Mouse (Mus musculus) bone marrow, adult 2 months (tissue): ENCODE data around the gene Bricd5. TPM values are rescaled to one million over a fixed set of nuclear protein-coding genes. Genes with fewer than 3 reads are reported as not detected.

Experiments used
- H3K27ac ChIP-seq: fragments of 200-500 bp; 2 replicates; pipeline ENCODE4 v1.5.1; 2012; ENCODE audit warnings: low read depth, mild to moderate bottlenecking, control low read depth, inconsistent platforms, low read length; ENCODE audit not compliant: control insufficient read depth, poor library complexity, insufficient read depth
- H3K4me1 ChIP-seq: fragments of 200-500 bp; 2 replicates; pipeline ENCODE4 v1.6.1; 2011; ENCODE audit warnings: low read length; ENCODE audit not compliant: control insufficient read depth, insufficient read depth
- H3K4me3 ChIP-seq: fragments of 200-500 bp; replicated peaks from 2 replicates; pipeline ENCODE3; 2011; ENCODE audit warnings: mild to moderate bottlenecking, low read depth, low read length, control low read depth; ENCODE audit not compliant: control insufficient read depth
- CTCF ChIP-seq: fragments of 200-500 bp; IDR thresholded peaks from 2 replicates; pipeline ENCODE4 v1.5.1; 2011; ENCODE audit warnings: low read length, control low read depth; ENCODE audit not compliant: control insufficient read depth, insufficient read depth
- POLR2A ChIP-seq: fragments of 200-500 bp; IDR thresholded peaks from 2 replicates; pipeline ENCODE4 v1.6.1; 2011; ENCODE audit warnings: low read depth, mild to moderate bottlenecking, control low read depth, low read length, borderline replicate concordance; ENCODE audit not compliant: control insufficient read depth
- WGBS: fragments of 180-500 bp; shearing (Covaris S2); methylation state at CpG from one replicate; pipeline ENCODE4 v1.1.7; 2018; 5-methylcytosine and 5-hydroxymethylcytosine counted together
- polyA plus RNA-seq: library from polyadenylated mRNA; stranded (reverse); fragments of >200 nt; gene quantifications from 2 replicates; pipeline ENCODE4 v1.2.4, GENCODE M21; 2011; ENCODE audit warnings: low replicate concordance; ENCODE audit not compliant: missing spikeins, insufficient read depth, insufficient read length

Bricd5 gene
- polyA plus RNA-seq, 1 experiment = not detected

GRCm38 (mm10) chr17:24520450-24520849, 46.8 kb downstream of the Bricd5 start:
- Histone ChIP-seq H3K4me3 (no peak overlapping the region), H3K27ac (no peak overlapping the region), H3K4me1 (no peaks in the 10 kb centered on the region)
- WGBS = 79% methylated on average over 4 of the region's 4 CpGs
- TF ChIP-seq CTCF (no peak), POLR2A (no peak)

DNA sequence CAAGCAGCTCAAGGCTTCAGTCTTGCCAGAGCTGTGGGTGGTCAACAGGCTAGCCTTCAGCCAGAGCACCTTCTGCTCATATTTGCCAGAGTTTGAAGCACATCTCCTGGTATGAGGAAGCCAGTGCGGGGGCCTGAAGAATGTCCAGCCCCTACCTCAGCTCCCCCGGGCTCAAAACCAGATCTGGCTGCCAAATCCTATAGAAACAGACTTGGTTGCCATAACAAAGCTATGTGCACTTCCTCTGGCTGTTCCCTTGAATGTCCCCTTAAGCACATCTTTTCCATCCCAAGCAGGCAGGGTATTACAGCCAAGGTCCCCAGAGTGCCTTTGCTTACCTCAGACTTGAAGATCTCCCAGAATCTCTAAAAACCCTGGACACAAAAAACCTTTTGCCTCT, 51.0 kb downstream of the Bricd5 start:
- Histone ChIP-seq H3K27ac (no peak overlapping the region), H3K4me3 (no peak overlapping the region), H3K4me1 (peaks cover 7% of the 10 kb centered on the region)
- TF ChIP-seq POLR2A = no peak
- no peak for TF ChIP-seq CTCF
- WGBS = 83% methylated on average over 2 of the region's 2 CpGs

Other genes with a start within 250 kb of the Bricd5 start
- gene Ccnf, start 222.4 kb upstream of the Bricd5 start, polyA plus RNA-seq = 58.4 and 73.9 TPM in 2 replicates
- not detected in 2 replicates for gene Abca17, start 122.8 kb upstream of the Bricd5 start, polyA plus RNA-seq
- 18.6 and 36.5 TPM in 2 replicates for gene Abca3, start 121.9 kb upstream of the Bricd5 start, polyA plus RNA-seq
- gene Rnps1, start 59.3 kb upstream of the Bricd5 start, polyA plus RNA-seq = 53.5 and 73.6 TPM in 2 replicates
- gene Eci1, start 47.2 kb upstream of the Bricd5 start, polyA plus RNA-seq = 10.7 and 11.8 TPM in 2 replicates
- 5.0 and 21.3 TPM in 2 replicates for gene Dnase1l2, start 30.8 kb upstream of the Bricd5 start, polyA plus RNA-seq
- 34.5 and 70.1 TPM in 2 replicates for gene E4f1, start 3.6 kb upstream of the Bricd5 start, polyA plus RNA-seq
- 33.0 and 34.7 TPM in 2 replicates for gene Pgp, start 3.5 kb upstream of the Bricd5 start, polyA plus RNA-seq
- 9.8 and 22.9 TPM in 2 replicates for gene Mlst8, start 5.2 kb downstream of the Bricd5 start, polyA plus RNA-seq
- not detected in 2 replicates for gene Caskin1, start 14.7 kb downstream of the Bricd5 start, polyA plus RNA-seq
- 79.2 and 108 TPM in 2 replicates for gene Traf7, start 54.1 kb downstream of the Bricd5 start, polyA plus RNA-seq
- not detected in 2 replicates for gene Rab26, start 60.3 kb downstream of the Bricd5 start, polyA plus RNA-seq
- gene Pkd1, start 76.0 kb downstream of the Bricd5 start, polyA plus RNA-seq = 10.4 and 17.9 TPM in 2 replicates
- 38.1 and 92.1 TPM in 2 replicates for gene Tsc2, start 158.7 kb downstream of the Bricd5 start, polyA plus RNA-seq
- gene Nthl1, start 158.8 kb downstream of the Bricd5 start, polyA plus RNA-seq = 4.6 and 6.5 TPM in 2 replicates
- gene Slc9a3r2, start 176.4 kb downstream of the Bricd5 start, polyA plus RNA-seq = 5.2 and 5.9 TPM in 2 replicates
- not detected in 2 replicates for gene Npw, start 184.6 kb downstream of the Bricd5 start, polyA plus RNA-seq
- 19.6 and 29.3 TPM in 2 replicates for gene Zfp598, start 195.8 kb downstream of the Bricd5 start, polyA plus RNA-seq
- gene Syngr3, start 216.1 kb downstream of the Bricd5 start, polyA plus RNA-seq = not detected in 2 replicates
- 19.3 and 42.9 TPM in 2 replicates for gene Gfer, start 222.3 kb downstream of the Bricd5 start, polyA plus RNA-seq
- gene Noxo1, start 222.3 kb downstream of the Bricd5 start, polyA plus RNA-seq = 2.1 and 2.5 TPM in 2 replicates
- 19.4 and 28.1 TPM in 2 replicates for gene Tbl3, start 233.8 kb downstream of the Bricd5 start, polyA plus RNA-seq
- gene Rnf151, start 244.2 kb downstream of the Bricd5 start, polyA plus RNA-seq = not detected in 2 replicates
- 828 and 1,146 TPM in 2 replicates for gene Rps2, start 244.2 kb downstream of the Bricd5 start, polyA plus RNA-seq